Mouse (Mus musculus) adrenal gland, postnatal 36 days (tissue): ENCODE data around the gene Kifc3. TPM values are rescaled to one million over a fixed set of nuclear protein-coding genes. Genes with fewer than 3 reads are reported as not detected.

Source experiments
- DNase-seq, 2 experiments: peaks; one replicate each; pipeline ENCODE4 v3.0.0; 2021; ENCODE audit warnings: mixed read lengths in 1 of 2
- total RNA-seq, 2 experiments: library from RNA; stranded (reverse); gene quantifications; 2 replicates each; pipeline ENCODE4 v1.2.3; 2021

Kifc3 gene
- total RNA-seq, 2 experiments from 2014 or later: 110 to 163 TPM

GRCm38 (mm10) chr8:95075504-95075903 is 127.1 kb downstream of the Kifc3 start:
- DNase-seq: no peak

GRCm38 (mm10) chr8:95067582-95067981 is 135.0 kb downstream of the Kifc3 start:
- DNase-seq: peak; percentile 73 to 82

- DNase-seq: peak in 1 of 2 experiments; percentile 18
Measured at GRCm38 (mm10) chr8:95064531-95064930, 138.1 kb downstream of the Kifc3 start.

DNA sequence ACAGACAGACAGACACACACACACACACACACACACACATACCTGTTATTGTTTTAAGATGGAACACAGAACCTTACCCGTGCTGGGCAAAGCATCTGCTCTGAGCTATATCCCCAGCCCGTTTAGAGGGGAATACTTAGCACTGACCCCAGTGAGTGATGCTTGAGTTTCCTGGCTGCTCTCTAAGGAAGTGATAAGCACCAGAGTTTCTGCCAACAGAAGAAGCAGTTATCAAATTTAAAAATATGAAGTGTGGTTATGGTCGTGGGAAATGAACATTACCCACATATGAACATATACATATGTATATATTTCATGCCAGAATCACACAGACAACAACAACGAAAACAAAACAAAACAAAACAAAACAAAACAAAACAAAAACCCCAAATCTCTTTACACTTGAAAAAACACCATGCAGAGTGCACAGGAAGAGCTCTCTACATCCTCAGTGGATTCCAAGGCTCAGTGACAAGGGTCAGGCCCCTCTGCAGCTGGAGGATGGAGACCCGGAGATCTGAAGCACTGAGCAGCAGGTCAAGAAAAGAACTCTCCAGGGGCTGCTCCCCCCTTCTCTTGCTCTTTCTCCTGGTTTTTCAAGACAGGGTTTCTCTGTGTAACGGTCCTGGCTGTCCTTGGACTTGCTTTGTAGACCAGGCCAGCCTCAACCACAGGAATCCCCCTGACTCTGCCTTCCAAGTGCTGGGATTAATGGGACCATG is 142.6 kb downstream of the Kifc3 start:
- DNase-seq: no peak

DNA sequence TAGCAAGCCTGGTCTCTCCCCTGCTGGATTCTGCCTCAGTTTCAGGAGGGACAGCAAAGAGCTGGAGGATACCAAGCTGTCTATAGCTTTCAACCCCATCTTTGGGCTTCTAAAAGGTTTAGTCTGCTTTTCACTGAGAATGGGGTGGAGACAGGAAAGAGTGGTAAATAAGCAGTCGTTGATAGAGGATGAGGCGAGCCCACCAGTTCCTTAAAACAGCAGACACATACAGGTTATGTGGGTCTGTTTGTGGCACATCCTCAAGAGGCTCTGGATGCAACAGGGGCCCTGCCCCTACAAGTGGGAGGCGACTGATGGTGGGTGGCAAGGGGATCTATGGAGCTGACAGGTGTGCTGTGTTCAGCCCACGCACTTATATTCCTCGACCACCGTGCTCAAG is 144.0 kb downstream of the Kifc3 start:
- DNase-seq: no peak

DNA sequence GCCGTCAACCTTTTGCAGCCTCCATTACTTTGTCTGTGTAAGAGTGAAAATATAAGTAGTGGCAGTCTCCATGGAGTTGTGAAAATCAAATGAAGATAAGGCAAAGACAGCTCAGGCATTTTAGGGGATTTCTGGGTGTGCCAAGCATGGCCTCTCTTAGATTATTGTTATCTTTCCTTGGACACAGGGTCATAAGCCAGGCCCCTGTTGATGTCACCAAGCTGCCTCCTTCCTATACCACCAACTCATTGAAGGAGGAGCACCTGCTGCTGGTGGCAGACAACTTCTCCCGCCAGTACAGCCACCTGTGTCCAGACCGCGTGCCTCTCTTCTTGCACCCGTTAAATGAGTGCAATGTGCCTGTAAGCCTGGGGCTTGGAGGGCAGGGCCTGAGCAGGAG is 146.2 kb downstream of the Kifc3 start:
- DNase-seq: no peak

DNA sequence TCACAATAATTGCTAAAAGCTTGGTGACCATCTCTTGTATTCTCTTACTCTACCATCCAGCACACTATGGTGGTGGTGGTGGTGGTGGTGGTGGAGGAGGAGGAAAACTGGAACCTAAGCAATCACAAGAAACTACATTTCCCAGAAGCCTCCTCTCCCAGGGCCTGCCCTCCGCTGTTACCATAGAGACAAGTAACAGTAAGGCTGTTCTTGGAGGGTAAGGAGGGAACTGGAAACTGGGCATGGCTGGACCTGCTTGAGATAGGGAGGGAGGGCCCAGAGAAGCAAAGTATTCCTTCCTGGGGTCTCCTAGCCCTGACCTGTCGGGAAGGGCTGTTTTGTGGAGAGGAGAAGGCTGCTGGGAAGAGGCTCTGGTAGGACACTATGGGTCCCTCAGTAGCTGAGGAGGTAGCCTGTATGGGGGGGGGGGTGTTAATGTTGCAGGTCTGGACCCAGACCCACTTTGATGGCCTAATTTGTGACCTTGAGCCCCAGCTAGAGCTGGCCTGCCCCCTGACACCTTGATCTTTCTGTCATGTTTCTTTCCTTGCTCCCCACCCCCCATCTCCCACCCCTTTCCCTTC is 147.6 kb downstream of the Kifc3 start, which contains the start of gene Drc7:
Gene Drc7, plus strand, starts transcription at position 177 of the 584 bp plus-strand sequence.
- peak; percentile 10 to 22 for DNase-seq

- DNase-seq: no peak
Measured at GRCm38 (mm10) chr8:95054438-95054837, 148.2 kb downstream of the Kifc3 start.

Other genes starting within 250 kb of the Kifc3 start
- gene Adgrg1, start 228.1 kb downstream of the Kifc3 start, total RNA-seq: 10 to 100 TPM; 15.1 to 23.4 TPM
- gene Adgrg3, start 185.1 kb downstream of the Kifc3 start, total RNA-seq: 1 to 10 TPM; 3.2 to 3.7 TPM
- gene Drc7, start 147.7 kb downstream of the Kifc3 start, total RNA-seq: not detected
- gene Katnb1, start 121.6 kb downstream of the Kifc3 start, total RNA-seq: 10 to 100 TPM; 10.6 to 11.2 TPM
- under 1 TPM; 0.23 to 0.86 TPM for gene Cngb1, start 103.8 kb upstream of the Kifc3 start, total RNA-seq
- under 1 TPM in 1 of 2 experiments, not detected in 1; 0.82 TPM for gene Tepp, start 107.8 kb upstream of the Kifc3 start, total RNA-seq
- 10 to 100 TPM in 1 of 2 experiments, 1 to 10 TPM in 1; 9.2 to 10.8 TPM for gene Zfp319, start 129.1 kb upstream of the Kifc3 start, total RNA-seq
- gene Usb1, start 129.5 kb upstream of the Kifc3 start, total RNA-seq: 10 to 100 TPM; 18.4 to 18.8 TPM
- gene Mmp15, start 149.5 kb upstream of the Kifc3 start, total RNA-seq: 10 to 100 TPM in 1 of 2 experiments, 1 to 10 TPM in 1; 6.3 to 10.4 TPM
- gene Cfap20, start 232.1 kb upstream of the Kifc3 start, total RNA-seq: 10 to 100 TPM; 33.1 to 44.8 TPM